Mouse (Mus musculus): ENCODE results near the gene Barhl1.

Gene Barhl1

GRCm38 (mm10) chr2:28875554-28875953 lies 40.9 kb downstream of the Barhl1 start:
- in situ Hi-C loops (cut with MboI; ENCODE audit: low sequenced_read_pairs), result no loop called here

GRCm38 (mm10) chr2:28867495-28867894 lies 49.0 kb downstream of the Barhl1 start:
- in situ Hi-C loops (cut with MboI; ENCODE audit: low sequenced_read_pairs), result no loop called here

GRCm38 (mm10) chr2:28863857-28864256 lies 52.6 kb downstream of the Barhl1 start:
- in situ Hi-C loops (cut with MboI; ENCODE audit: low sequenced_read_pairs), result no loop called here

- in situ Hi-C loops (cut with MboI; ENCODE audit: low sequenced_read_pairs), result no loop called here
Observed at GRCm38 (mm10) chr2:28860678-28861423, 55.6 kb downstream of the Barhl1 start.

- in situ Hi-C loops (cut with MboI; ENCODE audit: low sequenced_read_pairs), result no loop called here
Observed at GRCm38 (mm10) chr2:28859303-28859702, 57.2 kb downstream of the Barhl1 start.

All from CH12F3 (cell line).